Mouse (Mus musculus) forebrain, embryonic 12.5 days (tissue): Measurements from ENCODE around the gene Gm11027. TPM values are rescaled to one million over a fixed set of nuclear protein-coding genes. Genes with fewer than 3 reads are reported as not detected.

Source experiments
- ATAC-seq: fragments of 200-750 bp; cut with Nextera tagmentation; 2 replicates; pipeline ENCODE4 v1.8.0; 2017; ENCODE audit warnings: moderate TSS enrichment; ENCODE audit not compliant: low FRiP score
- H3K27ac ChIP-seq: fragments of 300-500 bp; sonication (generic); 2 replicates; pipeline ENCODE4 v1.5.1; 2016; ENCODE audit warnings: mild to moderate bottlenecking
- H3K27me3 ChIP-seq: fragments of 300-500 bp; sonication (generic); 2 replicates; pipeline ENCODE4 v1.6.1; 2016; ENCODE audit warnings: mild to moderate bottlenecking
- H3K36me3 ChIP-seq: fragments of 300-500 bp; sonication (generic); replicated peaks from 2 replicates; pipeline ENCODE4 v1.6.1; 2016; ENCODE audit warnings: mild to moderate bottlenecking
- H3K4me1 ChIP-seq: fragments of 300-500 bp; sonication (generic); 2 replicates; pipeline ENCODE4 v1.6.1; 2016
- H3K4me2 ChIP-seq: fragments of 300-500 bp; sonication (generic); 2 replicates; pipeline ENCODE4 v1.6.1; 2016; ENCODE audit warnings: mild to moderate bottlenecking, moderate library complexity
- H3K4me3 ChIP-seq: fragments of 300-500 bp; sonication (generic); replicated peaks from 2 replicates; pipeline ENCODE4 v1.5.1; 2016; ENCODE audit warnings: mild to moderate bottlenecking
- H3K9ac ChIP-seq: fragments of 300-500 bp; sonication (generic); 2 replicates; pipeline ENCODE4 v1.6.1; 2016; ENCODE audit warnings: mild to moderate bottlenecking
- H3K9me3 ChIP-seq: fragments of 300-500 bp; sonication (generic); 2 replicates; pipeline ENCODE4 v1.6.1; 2016
- WGBS: fragments of 180-500 bp; shearing (Covaris S2); methylation state at CpG from one replicate; pipeline ENCODE4 v1.1.7; 2016; 5-methylcytosine and 5-hydroxymethylcytosine counted together
- microRNA-seq: library from miRNA; unstranded; fragments of <30 nt; microRNA quantifications from one replicate; pipeline ENCODE4, GENCODE M21; 2017
- polyA plus RNA-seq: library from polyadenylated mRNA; unstranded; fragments of >200 nt; fragmentation: Nextera tagmentation; extraction: Ambion mirVana; gene quantifications from 2 replicates; pipeline ENCODE4 v1.2.1, GENCODE M21; 2016

The Gm11027 gene
- polyA plus RNA-seq, 1 experiment from 2014 or later: not detected

GRCm38 (mm10) chr12:116315498-116315897, 40.3 kb downstream of the Gm11027 start:
- Histone ChIP-seq H3K9ac (no peak overlapping the region), H3K36me3 (no peaks in the 10 kb centered on the region), H3K9me3 (no peaks in the 10 kb centered on the region), H3K4me1 (no peaks in the 10 kb centered on the region), H3K4me3 (no peak overlapping the region), H3K27ac (no peak overlapping the region), H3K27me3 (no peaks in the 10 kb centered on the region), H3K4me2 (no peak overlapping the region)
- ATAC-seq: no peak
- whole genome bisulfite sequencing: 91% methylated on average over 3 of the region's 3 CpGs

- Histone ChIP-seq H3K9me3 (no peaks in the 10 kb centered on the region), H3K4me3 (no peak overlapping the region), H3K9ac (no peak overlapping the region), H3K36me3 (no peaks in the 10 kb centered on the region), H3K27ac (no peak overlapping the region), H3K4me1 (no peaks in the 10 kb centered on the region), H3K4me2 (no peak overlapping the region), H3K27me3 (no peaks in the 10 kb centered on the region)
- no peak for ATAC-seq
- 88% methylated on average over 1 of the region's 1 CpGs for WGBS
These were observed 42.6 kb downstream of the Gm11027 start for GRCm38 (mm10) chr12:116317818-116318217.

Small RNA genes lying within 50 kb of the gene (microRNA-seq; reads per million reads assigned to microRNA genes)
- not detected for gene Gm23190

Other genes with a start within 250 kb of the Gm11027 start
- 62.5 and 64.2 TPM in 2 replicates for gene Zfp386, start 227.7 kb upstream of the Gm11027 start, polyA plus RNA-seq
- gene Vipr2, start 197.7 kb upstream of the Gm11027 start, polyA plus RNA-seq: 1.8 and 2.8 TPM in 2 replicates
- 20.3 and 21.7 TPM in 2 replicates for gene Wdr60, start 12.4 kb upstream of the Gm11027 start, polyA plus RNA-seq
- gene Esyt2, start 5.8 kb downstream of the Gm11027 start, polyA plus RNA-seq: 17.2 and 17.3 TPM in 2 replicates
- gene Ncapg2, start 130.0 kb downstream of the Gm11027 start, polyA plus RNA-seq: 57.5 and 58.1 TPM in 2 replicates
- gene Ptprn2, start 210.3 kb downstream of the Gm11027 start, polyA plus RNA-seq: 7.8 and 8.8 TPM in 2 replicates